Mouse (Mus musculus): ENCODE measurements around the gene Dyrk1a. TPM values are rescaled to one million over a fixed set of nuclear protein-coding genes. Genes with fewer than 3 reads are reported as not detected.

Dyrk1a gene
- total and polyA plus RNA-seq, 3 experiments = 32.4 to 53.7 (median 40.4) TPM

- Histone ChIP-seq H3K36me3 (replicated peaks in 1 of 2; ENCODE audit: control insufficient read depth in 1 of 2, insufficient read depth in 1 of 2, low read length in 1 of 2) (peaks cover 0 to 17% of the 10 kb centered on the region in 2 experiments), H3K4me1 (ENCODE audit: control insufficient read depth in 1 of 2, insufficient read depth in 2 of 2) (peaks cover 45 to 98% of the 10 kb centered on the region in 2 experiments), H3K27ac (ENCODE audit: insufficient read depth, low read depth) (no peak overlapping the region), H3K79me2 (replicated peaks; ENCODE audit: control insufficient read depth, extremely low read depth, insufficient read depth, poor library complexity, severe bottlenecking) (peaks cover 93% of the 10 kb centered on the region), H3K4me2 (ENCODE audit: insufficient read depth, low read depth, poor library complexity, severe bottlenecking) (no peak overlapping the region), H3K9ac (ENCODE audit: insufficient read depth, low read depth) (no peak overlapping the region), H3K9me3 (replicated peaks; ENCODE audit: low read length) (no peaks in the 10 kb centered on the region), H3K4me3 (replicated peaks in 1 of 3; ENCODE audit: low read depth in 2 of 3, low read length in 2 of 3, poor library complexity in 1 of 3) (no peak overlapping the region), H3K27me3 (replicated peaks) (no peaks in the 10 kb centered on the region)
- DNase-seq (ENCODE audit: extremely low read depth) = no peak
- dilution Hi-C loops (cut with MboI; ENCODE audit: extremely low pct_ligation_motif_present, extremely low pct_unique_long_range_greater_than_20kb, low sequenced_read_pairs) (no loop called here), in situ Hi-C loops (cut with MboI; ENCODE audit: low pct_ligation_motif_present, low pct_unique_long_range_greater_than_20kb, low sequenced_read_pairs) (no loop called here)
- TF ChIP-seq ZC3H11A (IDR thresholded peaks at IDR 0.05; ENCODE audit: low read depth, low read length) (no peak), GABPA (IDR thresholded peaks at IDR 0.05; ENCODE audit: insufficient replicate concordance, low read depth, low read length) (no peak), MXI1 (IDR thresholded peaks at IDR 0.05; ENCODE audit: low read depth, low read length) (no peak), PAX5 (IDR thresholded peaks at IDR 0.05; ENCODE audit: low read length) (no peak), ETS1 (conservative IDR thresholded peaks at IDR 0.05; ENCODE audit: low read depth, low read length) (no peak), ELF1 (IDR thresholded peaks at IDR 0.05; ENCODE audit: low read depth, low read length) (no peak), MEF2A (IDR thresholded peaks at IDR 0.05; ENCODE audit: borderline replicate concordance, low read depth, low read length) (no peak), JUND (conservative IDR thresholded peaks at IDR 0.05; ENCODE audit: low read depth, low read length) (no peak), ZMIZ1 (IDR thresholded peaks at IDR 0.05; ENCODE audit: low read depth, low read length) (no peak), IRF4 (IDR thresholded peaks at IDR 0.05; ENCODE audit: low read depth, low read length) (no peak), USF1 (IDR thresholded peaks at IDR 0.05; ENCODE audit: low read depth, low read length) (no peak), MAFK (IDR thresholded peaks at IDR 0.05; ENCODE audit: insufficient replicate concordance, low read length) (no peak), NRF1 (IDR thresholded peaks at IDR 0.05; ENCODE audit: low read depth, low read length) (no peak), MAX (IDR thresholded peaks at IDR 0.05; ENCODE audit: low read length) (no peak), CTCF (conservative IDR thresholded peaks at IDR 0.05 in 1 of 2, IDR thresholded peaks at IDR 0.05 in 1 of 2; ENCODE audit: low read depth in 2 of 2, low read length in 2 of 2) (no peak), E2F4 (IDR thresholded peaks at IDR 0.05; ENCODE audit: insufficient replicate concordance, low read depth, low read length) (no peak), USF2 (conservative IDR thresholded peaks at IDR 0.05; ENCODE audit: low read depth, low read length) (no peak), CHD1 (IDR thresholded peaks at IDR 0.05; ENCODE audit: low read depth, low read length) (no peak), BHLHE40 (IDR thresholded peaks at IDR 0.05; ENCODE audit: low read depth, low read length) (no peak), MYC (IDR thresholded peaks at IDR 0.05; ENCODE audit: low read depth, low read length) (no peak)
Measured at GRCm38 (mm10) chr16:94599977-94600724, 30.3 kb downstream of the Dyrk1a start.

DNA sequence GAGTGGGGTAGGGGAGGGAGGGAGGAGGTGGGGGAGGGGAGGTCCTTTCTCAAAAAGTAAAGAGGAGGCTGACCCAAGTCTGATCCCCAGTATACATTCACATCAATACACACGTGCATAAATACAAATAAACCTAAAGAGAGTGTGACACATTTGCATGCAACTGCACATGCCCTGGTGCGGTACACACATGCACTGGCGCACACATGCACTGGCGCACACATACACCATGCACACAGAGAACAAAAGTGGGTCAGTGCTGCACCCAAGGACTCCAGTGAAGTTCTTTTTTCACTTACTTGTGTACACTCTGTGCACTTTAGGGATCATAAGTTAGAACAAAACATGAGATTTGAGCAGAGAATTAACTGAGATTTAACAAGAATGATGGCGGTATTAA, 31.3 kb downstream of the Dyrk1a start:
- H3K27ac ChIP-seq (ENCODE audit: insufficient read depth, low read depth) = peak overlapping the region; percentile 53; the same call in 1 of the 2 replicates
- dilution Hi-C loops (cut with MboI; ENCODE audit: extremely low pct_ligation_motif_present, extremely low pct_unique_long_range_greater_than_20kb, low sequenced_read_pairs) (no loop called here), in situ Hi-C loops (cut with MboI; ENCODE audit: low pct_ligation_motif_present, low pct_unique_long_range_greater_than_20kb, low sequenced_read_pairs) (no loop called here)
- 0 out of 2 replicates have a peak overlapping the region, but pooled peaks have one; percentile 22 for H3K4me2 ChIP-seq (ENCODE audit: insufficient read depth, low read depth, poor library complexity, severe bottlenecking)
- H3K4me3 ChIP-seq (replicated peaks in 1 of 3; ENCODE audit: low read depth in 2 of 3, low read length in 2 of 3, poor library complexity in 1 of 3) = peak overlapping the region in 1 of 3 experiments; percentile 36
- peaks cover 93% of the 10 kb centered on the region for H3K79me2 ChIP-seq (replicated peaks; ENCODE audit: control insufficient read depth, extremely low read depth, insufficient read depth, poor library complexity, severe bottlenecking)
- H3K9me3 ChIP-seq (replicated peaks; ENCODE audit: low read length) = no peaks in the 10 kb centered on the region
- TF ChIP-seq JUND (conservative IDR thresholded peaks at IDR 0.05; ENCODE audit: low read depth, low read length) (no peak), ELF1 (IDR thresholded peaks at IDR 0.05; ENCODE audit: low read depth, low read length) (no peak), BHLHE40 (IDR thresholded peaks at IDR 0.05; ENCODE audit: low read depth, low read length) (peak; percentile 60)
- peaks cover 38 to 98% of the 10 kb centered on the region in 2 experiments for H3K4me1 ChIP-seq (ENCODE audit: control insufficient read depth in 1 of 2, insufficient read depth in 2 of 2)
- peaks cover 0 to 15% of the 10 kb centered on the region in 2 experiments for H3K36me3 ChIP-seq (replicated peaks in 1 of 2; ENCODE audit: control insufficient read depth in 1 of 2, insufficient read depth in 1 of 2, low read length in 1 of 2)
- H3K9ac ChIP-seq (ENCODE audit: insufficient read depth, low read depth) = no peak overlapping the region
- DNase-seq (ENCODE audit: extremely low read depth) = no peak
- no peaks in the 10 kb centered on the region for H3K27me3 ChIP-seq (replicated peaks)
